Mouse (Mus musculus) embryonic fibroblast, embryonic 13.5 days (primary cell): ENCODE results near the gene Usp39.

Experiments
- CTCF ChIP-seq: IDR thresholded peaks from 2 replicates; pipeline ENCODE4 v1.5.1; 2011; ENCODE audit warnings: mild to moderate bottlenecking, control low read depth, low read length, moderate library complexity, borderline replicate concordance; ENCODE audit not compliant: insufficient read depth
- POLR2A ChIP-seq: IDR thresholded peaks from 2 replicates; pipeline ENCODE4 v1.6.1; 2011; ENCODE audit warnings: low read depth, mild to moderate bottlenecking, control low read depth, low read length, moderate library complexity

DNA sequence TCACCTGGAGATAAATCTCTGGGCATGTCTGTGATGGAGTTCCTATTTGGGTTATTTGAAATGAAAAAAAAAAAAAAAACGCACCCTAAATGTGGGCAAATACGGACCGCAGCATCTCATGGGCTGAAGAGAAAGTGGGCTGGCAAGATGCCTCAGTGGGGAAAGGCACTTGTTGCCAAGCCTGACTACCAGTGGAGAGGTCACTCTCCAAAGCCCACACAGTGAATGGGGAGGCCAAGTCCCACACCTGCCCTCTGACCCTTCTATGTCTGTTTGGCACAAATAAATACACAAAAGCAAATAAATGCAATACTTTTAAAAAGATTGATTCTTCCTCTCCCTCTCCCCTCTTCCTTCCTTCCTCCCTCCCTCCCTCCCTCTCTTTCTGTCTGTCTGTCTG, 55.5 kb downstream of the Usp39 start:
- TF ChIP-seq POLR2A: no peak
- no peak for TF ChIP-seq CTCF
